Mouse (Mus musculus): ENCODE measurements around the gene Gar1. TPM values are rescaled to one million over a fixed set of nuclear protein-coding genes. Genes with fewer than 3 reads are reported as not detected.

Gar1 gene
- total RNA-seq, 2 experiments from 2014 or later: 35.9 to 44.2 TPM

DNA sequence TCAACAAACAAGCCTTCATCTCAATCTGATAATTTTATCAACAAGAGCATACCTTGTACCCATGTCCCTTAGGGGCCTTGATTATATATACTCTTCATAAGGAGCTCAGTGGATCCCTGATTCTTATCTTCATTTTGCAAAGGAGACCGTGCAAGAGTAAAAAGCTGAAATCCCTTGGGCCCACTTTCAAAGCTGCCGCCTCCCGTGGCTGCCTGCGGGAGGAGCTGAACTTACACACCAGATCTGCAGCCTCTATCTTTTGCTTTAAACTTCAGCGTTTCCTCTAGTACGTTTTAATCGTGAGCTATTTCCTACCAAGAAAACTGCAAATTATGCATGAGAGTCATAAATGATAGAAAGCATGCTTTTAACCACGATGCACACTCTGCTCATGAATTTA, 9.5 kb downstream of the Gar1 start:
- intact Hi-C loops (cut with DNase I): no loop called here
- no peak for DNase-seq (ENCODE audit: low spot score in 2 of 2)

DNA sequence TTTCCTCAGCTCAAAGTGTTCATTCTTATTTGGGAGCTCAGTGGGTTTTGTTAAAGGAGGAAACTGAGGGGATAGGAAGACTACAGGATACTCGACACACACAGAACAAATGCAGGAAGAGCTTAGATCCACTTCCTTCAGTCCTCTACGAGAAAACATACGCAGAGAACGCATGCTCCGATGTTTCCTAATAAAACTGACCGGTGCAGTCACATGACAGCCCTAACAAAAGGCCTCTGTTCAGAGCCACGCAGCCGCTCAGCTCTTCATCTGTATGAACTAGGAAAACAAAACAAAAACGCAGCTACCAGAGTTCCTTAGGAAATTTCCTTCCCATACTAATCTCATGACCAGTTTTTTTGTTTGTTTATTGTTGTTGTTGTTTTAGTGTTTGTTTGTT, 10.3 kb downstream of the Gar1 start:
- no peak for DNase-seq (ENCODE audit: low spot score in 2 of 2)

DNA sequence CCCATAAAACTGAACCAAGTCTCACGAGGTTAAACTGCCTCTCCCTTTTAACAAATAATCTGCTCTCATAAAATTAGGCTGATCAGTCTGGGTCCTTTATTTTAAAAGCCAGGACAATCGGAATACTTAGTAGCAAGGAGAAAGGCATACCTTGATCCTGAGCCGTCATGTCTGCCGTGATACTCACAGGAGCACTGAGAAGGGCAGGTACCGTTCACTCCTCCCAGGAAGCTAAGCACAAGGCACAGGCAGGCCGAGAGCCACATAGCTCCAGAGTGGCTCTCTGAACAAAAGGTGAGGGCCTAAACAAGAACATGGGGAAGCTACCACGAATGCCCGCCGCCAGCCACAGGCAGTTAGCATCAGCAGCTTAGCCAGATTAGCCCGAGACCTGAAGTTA, 27.4 kb downstream of the Gar1 start, which contains the start of gene Lrit3:
Lrit3 (minus strand) TSS at position 266 of the 400 bp plus-strand sequence.
- intact Hi-C loops (cut with DNase I): no loop called here
- no peak for DNase-seq (ENCODE audit: low spot score in 2 of 2)

More for the DNA sequence above, 10.3 kb downstream of the Gar1 start:
- intact Hi-C loops (cut with DNase I): no loop called here

DNA sequence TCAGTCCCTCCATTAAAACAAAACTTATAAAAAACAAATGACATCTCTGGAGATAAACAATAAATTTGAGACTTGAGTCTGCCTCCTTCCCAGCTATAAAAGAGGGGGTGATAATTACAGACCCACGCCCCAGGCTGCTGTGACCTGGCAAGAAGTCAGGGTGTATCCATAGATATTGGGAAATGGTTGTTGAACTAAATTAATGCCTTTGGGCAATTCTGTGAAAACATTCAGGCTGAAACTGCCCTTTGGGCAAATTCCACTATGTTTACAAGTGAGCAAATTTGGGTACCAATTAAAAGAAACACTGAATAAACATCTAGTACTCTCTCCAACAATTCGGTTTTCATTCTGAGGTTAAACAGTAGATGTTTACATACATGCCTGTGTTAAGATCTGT, 32.2 kb downstream of the Gar1 start:
- no peak for DNase-seq (ENCODE audit: low spot score in 2 of 2)
- intact Hi-C loops (cut with DNase I): no loop called here

DNA sequence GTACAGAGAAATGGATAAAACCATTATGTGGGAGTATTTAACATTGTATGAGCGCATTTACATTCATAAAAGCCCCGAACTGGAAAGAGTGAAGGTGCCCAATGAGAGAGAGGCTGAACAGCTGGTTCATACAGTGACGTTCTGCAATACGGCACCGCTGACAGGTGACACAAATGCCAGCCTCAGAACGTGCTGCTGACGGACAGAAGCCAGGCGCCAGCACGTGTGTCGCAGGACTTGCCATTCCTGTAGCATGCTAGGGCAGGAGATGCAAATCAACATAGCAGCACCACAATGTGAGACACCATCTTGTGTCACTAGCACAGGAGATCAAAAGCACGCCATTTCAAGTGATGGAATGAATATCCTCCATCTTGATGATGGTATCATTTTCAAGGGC, 32.6 kb downstream of the Gar1 start:
- intact Hi-C loops (cut with DNase I): no loop called here
- no peak for DNase-seq (ENCODE audit: low spot score in 2 of 2)

DNA sequence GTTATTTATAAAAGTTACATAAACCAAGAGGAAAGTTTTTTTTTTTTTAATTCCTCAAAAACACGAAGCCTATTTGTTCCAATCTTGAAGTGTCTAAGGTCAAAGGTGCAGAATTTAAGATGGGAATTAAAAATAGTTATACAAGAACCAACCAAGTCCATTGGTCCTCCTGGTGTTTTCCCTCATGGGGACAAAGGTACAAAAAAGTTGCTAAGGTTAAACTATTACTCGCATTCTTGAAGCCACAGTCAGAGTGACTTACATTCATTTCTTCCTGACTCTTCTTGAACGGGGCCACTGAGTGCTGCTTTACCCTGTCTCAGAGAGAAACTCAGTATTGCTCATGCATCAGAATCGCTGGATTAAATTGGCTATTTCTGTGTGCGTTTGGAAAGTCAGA, 33.9 kb downstream of the Gar1 start:
- no peak for DNase-seq (ENCODE audit: low spot score in 2 of 2)
- intact Hi-C loops (cut with DNase I): no loop called here

DNA sequence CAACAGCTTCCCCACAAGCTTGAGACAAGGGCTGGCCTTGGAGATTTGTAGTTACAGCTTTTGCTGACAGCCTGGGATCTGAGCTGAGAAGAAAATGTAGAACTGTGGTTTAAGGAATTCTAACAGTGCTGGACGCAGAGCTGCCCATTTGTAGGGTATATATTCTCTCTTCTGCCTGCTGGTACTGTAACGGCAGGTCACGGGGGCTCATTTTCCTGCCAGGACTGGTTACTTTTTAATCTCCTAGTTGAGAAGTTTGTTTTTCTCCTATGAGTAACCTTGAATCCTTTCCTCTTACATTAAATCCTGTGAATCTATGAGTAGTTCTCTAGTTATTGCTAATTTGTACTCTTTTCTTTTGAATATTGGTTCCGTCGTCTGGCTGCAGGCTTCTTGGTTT, 37.4 kb downstream of the Gar1 start:
- DNase-seq (ENCODE audit: low spot score in 2 of 2): no peak
- intact Hi-C loops (cut with DNase I): no loop called here

DNA sequence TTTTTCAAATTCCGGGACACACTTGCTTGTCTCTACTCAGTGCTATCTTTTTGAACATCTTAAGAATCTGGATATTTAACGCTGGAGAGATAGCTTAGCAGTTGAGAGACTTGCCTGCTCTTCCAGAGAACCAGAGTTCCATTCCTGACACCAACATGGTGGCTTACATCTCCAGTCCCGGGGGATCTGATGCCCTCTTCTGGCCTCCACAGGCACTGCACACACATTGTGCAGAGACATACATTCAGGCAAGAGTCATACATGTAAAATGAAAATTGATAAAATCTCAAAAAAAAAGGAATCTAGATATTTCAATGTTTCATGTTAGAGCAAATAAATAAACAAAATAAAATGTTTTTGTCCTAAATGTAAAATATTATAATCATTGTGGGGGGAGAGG, 48.5 kb downstream of the Gar1 start:
- DNase-seq (ENCODE audit: low spot score in 2 of 2): no peak
- intact Hi-C loops (cut with DNase I): no loop called here

DNA sequence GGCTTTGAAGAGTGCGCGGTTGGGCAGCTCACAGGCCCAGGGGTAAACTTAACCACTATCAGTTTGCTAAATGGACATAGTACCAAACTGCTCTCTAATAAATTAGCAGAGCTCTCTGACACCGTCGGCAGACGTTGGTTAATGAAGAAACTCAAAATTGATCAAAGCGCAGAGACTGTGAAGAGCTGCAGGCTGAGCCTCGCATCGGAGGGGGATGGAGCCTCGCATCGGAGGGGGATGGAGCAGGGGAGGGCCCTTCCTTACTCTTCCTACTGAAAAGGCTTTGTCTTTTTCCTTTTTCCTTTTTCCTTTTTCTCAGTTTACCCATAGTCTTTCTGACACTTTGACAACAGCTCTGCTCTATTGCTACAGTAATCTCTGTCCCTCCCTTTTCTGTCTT, 49.8 kb downstream of the Gar1 start:
- intact Hi-C loops (cut with DNase I): no loop called here
- no peak for DNase-seq (ENCODE audit: low spot score in 2 of 2)

Other genes starting within 250 kb of the Gar1 start
- gene Egf, start 76.1 kb downstream of the Gar1 start, total RNA-seq (2021): 1 to 10 TPM; 1.2 to 2.0 TPM
- under 1 TPM in 1 of 2 experiments, not detected in 1; 0.18 TPM for gene Lrit3, start 27.4 kb downstream of the Gar1 start, total RNA-seq (2021)
- 1 to 10 TPM in 1 of 2 experiments, under 1 TPM in 1; 0.53 to 1.1 TPM for gene Rrh, start 8.8 kb downstream of the Gar1 start, total RNA-seq (2021)
- gene Cfi, start 4.5 kb upstream of the Gar1 start, total RNA-seq (2021): not detected
- 10 to 100 TPM; 15.4 to 18.9 TPM for gene Pla2g12a, start 47.2 kb upstream of the Gar1 start, total RNA-seq (2021)
- gene Casp6, start 70.0 kb upstream of the Gar1 start, total RNA-seq (2021): 1 to 10 TPM; 6.0 to 9.7 TPM
- gene Mcub, start 138.8 kb upstream of the Gar1 start, total RNA-seq (2021): 1 to 10 TPM in 1 of 2 experiments, under 1 TPM in 1; 0.99 to 1.9 TPM
- gene Sec24b, start 230.2 kb upstream of the Gar1 start, total RNA-seq (2021): 10 to 100 TPM; 51.2 to 58.7 TPM

Measured in left cerebral cortex, postnatal 25 days (tissue).